Mouse (Mus musculus): ENCODE results near the gene Adam19.
A peak's percentile ranks its signal among the peaks of the same experiment; 100 is the strongest.

Gene Adam19

GRCm38 (mm10) chr11:46073850-46074688 is 18.3 kb downstream of the Adam19 start:
- DNase-seq = no peak

- no peak for DNase-seq
Observed at GRCm38 (mm10) chr11:46075507-46075906, 19.7 kb downstream of the Adam19 start.

- no peak for DNase-seq
Observed at GRCm38 (mm10) chr11:46076442-46077158, 20.8 kb downstream of the Adam19 start.

GRCm38 (mm10) chr11:46077304-46077703 is 21.5 kb downstream of the Adam19 start:
- no peak for DNase-seq

GRCm38 (mm10) chr11:46077732-46078375 is 22.1 kb downstream of the Adam19 start:
- DNase-seq = no peak

- no peak for DNase-seq
Observed at GRCm38 (mm10) chr11:46081075-46081474, 25.3 kb downstream of the Adam19 start.

- no peak for DNase-seq
Observed at GRCm38 (mm10) chr11:46083405-46083804, 27.6 kb downstream of the Adam19 start.

- DNase-seq = no peak
Observed at GRCm38 (mm10) chr11:46083835-46084444, 28.1 kb downstream of the Adam19 start.

GRCm38 (mm10) chr11:46084568-46084967 is 28.8 kb downstream of the Adam19 start:
- DNase-seq = no peak

GRCm38 (mm10) chr11:46085398-46086163 is 29.8 kb downstream of the Adam19 start:
- no peak for DNase-seq

GRCm38 (mm10) chr11:46086446-46086845 is 30.7 kb downstream of the Adam19 start:
- no peak for DNase-seq

GRCm38 (mm10) chr11:46089081-46089713 is 33.4 kb downstream of the Adam19 start:
- no peak for DNase-seq

GRCm38 (mm10) chr11:46090036-46090725 is 34.4 kb downstream of the Adam19 start:
- DNase-seq = peak; percentile 18 to 63

- no peak for DNase-seq
Observed at GRCm38 (mm10) chr11:46090951-46091667, 35.3 kb downstream of the Adam19 start.

GRCm38 (mm10) chr11:46092121-46092520 is 36.3 kb downstream of the Adam19 start:
- no peak for DNase-seq

- DNase-seq = no peak
Observed at GRCm38 (mm10) chr11:46095477-46096264, 39.9 kb downstream of the Adam19 start.

- no peak for DNase-seq
Observed at GRCm38 (mm10) chr11:46096265-46096649, 40.5 kb downstream of the Adam19 start.

GRCm38 (mm10) chr11:46097062-46097461 is 41.3 kb downstream of the Adam19 start:
- no peak for DNase-seq

- DNase-seq = no peak
Observed at GRCm38 (mm10) chr11:46102107-46102506, 46.3 kb downstream of the Adam19 start.

GRCm38 (mm10) chr11:46107046-46107445 is 51.3 kb downstream of the Adam19 start:
- DNase-seq = no peak
